Mouse (Mus musculus) bone marrow macrophage, adult 2 months (primary cell): Measurements from ENCODE around the gene Pbx1.

Experiments used
- CTCF ChIP-seq: IDR thresholded peaks from 2 replicates; pipeline ENCODE4 v1.5.1; 2012; ENCODE audit warnings: low read depth, mild to moderate bottlenecking, low read length, moderate library complexity
- POLR2A ChIP-seq: IDR thresholded peaks from 2 replicates; pipeline ENCODE4 v1.6.1; 2012; ENCODE audit warnings: mild to moderate bottlenecking, low read depth, low read length, borderline replicate concordance

- TF ChIP-seq CTCF (no peak), POLR2A (no peak)
Observed at GRCm38 (mm10) chr1:168224218-168224617, 207.9 kb downstream of the Pbx1 start.
